Mouse (Mus musculus) ES-CJ7 (cell line): ENCODE measurements around the gene Ndufc1.
"Not testable (repeated sequence)": the region's sequence is repeated elsewhere in the genome, so short reads cannot be mapped to it uniquely, and the experiment has no call there.

Experiments used
- DNase-seq: peaks from one replicate; pipeline ENCODE4 v3.0.0; 2011; ENCODE audit warnings: low read depth, low spot score

Ndufc1 gene

DNA sequence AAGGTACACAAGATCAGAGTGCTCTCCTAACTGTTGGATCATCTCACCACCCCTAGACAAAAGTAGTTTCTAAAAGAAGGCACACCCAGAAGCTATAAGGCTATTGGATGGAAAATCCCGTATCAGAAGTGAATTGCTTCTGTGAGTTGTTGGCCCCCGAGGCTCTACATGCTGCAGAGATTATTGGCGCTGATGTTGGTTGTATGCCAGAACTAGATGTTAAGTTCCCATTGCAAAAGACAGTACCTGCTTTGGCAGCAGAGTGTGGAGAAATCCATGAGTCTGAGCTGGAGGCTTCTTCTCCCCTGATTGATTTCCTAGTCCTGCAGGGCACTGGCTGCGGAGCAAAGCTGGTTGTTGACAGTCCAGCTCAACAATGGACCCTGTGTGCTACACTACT is 40.8 kb downstream of the Ndufc1 start:
- DNase-seq: no peak

- DNase-seq: no peak
Measured at GRCm38 (mm10) chr3:51366926-51367325, 41.9 kb downstream of the Ndufc1 start.

- DNase-seq: no peak
Measured at GRCm38 (mm10) chr3:51365517-51365882, 43.3 kb downstream of the Ndufc1 start.

DNA sequence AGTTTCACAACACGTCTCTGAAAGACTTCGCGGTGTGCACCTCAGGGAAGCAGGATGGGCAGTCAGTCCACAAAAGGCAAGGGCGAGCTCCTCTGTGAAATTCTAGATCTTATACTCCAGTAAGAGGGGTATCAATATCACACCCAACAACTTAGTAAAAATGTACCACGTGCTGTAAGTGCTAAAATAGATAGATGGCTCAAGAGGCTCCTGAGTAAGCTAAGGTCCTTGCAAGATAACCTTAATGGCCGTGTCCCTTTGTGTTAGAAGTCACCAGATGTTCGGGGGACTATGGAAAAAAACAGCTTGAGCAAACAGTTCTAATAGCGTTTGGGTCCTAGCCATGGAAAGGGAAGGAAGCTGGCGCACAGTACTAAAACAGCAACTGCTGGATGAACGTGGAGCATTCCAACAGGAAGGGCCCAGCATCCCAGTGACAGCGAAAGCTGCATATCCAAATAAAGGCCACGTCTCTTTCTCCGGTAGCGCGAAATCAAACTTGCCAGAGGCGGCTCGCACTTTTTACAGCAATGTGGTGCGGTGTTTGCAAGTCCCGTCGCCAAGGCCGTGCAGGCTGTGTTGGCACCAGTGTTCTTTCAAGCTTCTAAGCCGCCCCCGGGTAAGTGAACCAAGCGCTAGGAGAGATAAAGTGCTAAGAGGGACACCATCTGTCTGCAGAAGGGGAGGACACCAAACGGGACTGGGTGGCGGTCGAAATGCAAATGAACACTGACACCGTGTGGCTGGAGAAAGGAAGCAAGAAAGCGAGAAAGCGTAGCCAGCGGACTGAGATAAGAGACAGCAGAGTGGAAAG is 43.9 kb downstream of the Ndufc1 start:
- peak; percentile 67 for DNase-seq

- peak; percentile 93 for DNase-seq
Measured at GRCm38 (mm10) chr3:51361066-51361465, 47.7 kb downstream of the Ndufc1 start.

DNA sequence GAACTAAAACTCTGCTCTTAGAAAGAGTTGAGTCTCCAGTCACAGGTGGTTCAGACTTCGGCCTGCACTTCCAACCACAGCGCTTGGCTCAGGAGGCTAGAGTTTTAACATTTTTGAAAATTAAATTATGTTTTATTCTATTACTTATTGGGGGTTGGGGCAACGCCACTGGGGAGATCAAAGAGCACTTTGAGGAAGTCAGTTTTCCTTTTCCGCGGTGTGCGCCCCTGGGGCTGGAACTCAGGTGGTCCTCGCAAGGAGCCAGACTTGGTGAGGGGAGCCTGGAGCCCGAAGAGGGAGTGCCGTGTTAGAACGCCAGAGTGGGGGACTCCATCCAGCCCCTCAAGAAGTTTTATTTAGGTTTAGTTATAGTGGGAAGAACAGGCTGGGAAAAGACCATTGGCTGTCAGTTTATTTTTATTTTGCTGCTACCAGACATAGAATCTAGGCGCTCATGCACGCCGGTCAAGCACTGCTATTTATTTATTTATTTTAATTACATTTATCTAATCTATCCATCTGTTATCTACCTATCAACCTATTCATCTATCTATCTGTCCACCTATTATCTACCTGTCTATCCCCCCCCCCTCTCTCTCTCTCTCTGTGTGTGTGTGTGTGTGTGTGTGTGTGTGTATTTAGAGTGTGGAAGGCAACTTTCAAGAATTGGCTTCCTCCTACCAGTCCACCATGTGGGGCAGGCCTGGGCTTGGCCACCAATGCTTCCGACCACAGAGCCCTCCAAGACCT is 49.1 kb downstream of the Ndufc1 start:
- no peak for DNase-seq

DNA sequence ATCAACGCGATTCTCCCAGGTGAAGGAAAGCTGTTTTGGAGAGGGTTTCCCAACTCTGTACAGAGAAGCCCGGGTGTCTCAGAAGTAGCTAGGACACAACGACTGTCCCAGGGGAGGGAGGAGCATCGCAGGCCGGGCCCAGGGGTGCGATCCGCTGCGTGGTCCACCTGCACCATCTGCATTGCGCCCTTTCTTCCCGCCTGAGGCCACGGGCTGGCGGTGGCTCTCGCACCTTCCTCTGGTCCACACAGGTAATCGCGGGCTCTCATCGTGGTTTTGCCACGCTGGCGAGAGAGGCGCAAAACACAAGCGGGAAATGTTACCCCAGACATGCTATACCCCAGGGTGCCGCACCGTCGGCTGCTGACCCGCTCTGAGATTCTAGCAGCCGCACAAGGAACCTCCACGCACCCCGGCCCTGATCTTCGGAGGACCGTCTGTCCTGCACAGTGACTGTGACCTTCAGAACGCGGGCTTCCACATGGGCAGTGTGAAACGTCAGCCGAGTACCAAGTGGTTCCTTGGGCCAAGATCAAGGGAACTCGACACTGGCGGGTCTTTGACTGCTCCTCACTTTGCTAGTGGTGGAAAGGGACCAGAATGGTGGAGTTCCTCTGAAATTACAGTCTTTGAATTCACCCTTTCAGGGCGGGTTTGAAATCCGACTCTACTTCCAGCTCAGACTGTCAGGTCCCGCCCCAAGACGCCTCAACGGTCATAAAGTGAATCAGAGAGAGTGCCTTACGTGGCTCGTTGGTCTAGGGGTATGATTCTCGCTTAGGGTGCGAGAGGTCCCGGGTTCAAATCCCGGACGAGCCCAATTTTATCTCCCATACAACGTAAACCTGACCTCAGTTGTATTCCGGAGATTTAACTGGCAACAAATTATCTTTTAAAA is 49.9 kb downstream of the Ndufc1 start:
- peak; percentile 85 for DNase-seq

DNA sequence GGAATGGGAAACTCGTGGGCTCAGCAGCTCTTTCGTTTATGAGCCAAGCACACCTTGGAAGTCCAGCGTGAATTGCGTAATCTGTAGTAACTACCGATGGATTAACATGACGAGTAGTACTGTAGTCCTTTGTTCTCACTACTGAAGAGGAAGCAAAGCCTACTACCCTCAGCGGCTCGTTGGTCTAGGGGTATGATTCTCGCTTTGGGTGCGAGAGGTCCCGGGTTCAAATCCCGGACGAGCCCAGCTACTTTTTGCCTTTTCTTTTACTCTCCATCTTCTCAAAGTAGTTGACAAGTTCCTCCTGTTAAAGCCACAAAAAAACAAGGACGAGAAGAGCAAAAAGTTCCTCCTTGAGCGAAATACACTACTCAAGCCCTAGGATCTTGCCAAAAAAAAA is 50.6 kb downstream of the Ndufc1 start:
- peak; percentile 89 for DNase-seq

DNA sequence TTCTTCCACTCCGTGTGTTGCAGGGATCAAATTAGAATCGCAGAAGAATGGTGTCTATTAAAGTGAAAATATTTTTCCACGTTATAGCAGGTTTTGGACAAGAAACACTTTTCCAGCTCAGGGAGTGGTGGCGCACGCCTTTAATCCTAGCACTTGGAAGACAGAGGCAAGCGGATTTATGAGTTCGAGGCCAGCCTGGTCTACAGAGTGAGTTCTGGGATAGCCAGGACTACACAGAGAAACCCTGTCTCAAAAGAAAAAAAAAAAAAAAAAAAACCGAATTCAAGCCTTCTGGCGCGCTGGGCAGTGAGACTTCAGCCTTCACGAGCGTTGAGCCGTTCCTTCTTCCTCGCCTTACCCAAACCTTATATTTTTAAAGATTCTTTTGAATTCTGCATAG is 51.2 kb downstream of the Ndufc1 start:
- DNase-seq: peak; percentile 40

DNA sequence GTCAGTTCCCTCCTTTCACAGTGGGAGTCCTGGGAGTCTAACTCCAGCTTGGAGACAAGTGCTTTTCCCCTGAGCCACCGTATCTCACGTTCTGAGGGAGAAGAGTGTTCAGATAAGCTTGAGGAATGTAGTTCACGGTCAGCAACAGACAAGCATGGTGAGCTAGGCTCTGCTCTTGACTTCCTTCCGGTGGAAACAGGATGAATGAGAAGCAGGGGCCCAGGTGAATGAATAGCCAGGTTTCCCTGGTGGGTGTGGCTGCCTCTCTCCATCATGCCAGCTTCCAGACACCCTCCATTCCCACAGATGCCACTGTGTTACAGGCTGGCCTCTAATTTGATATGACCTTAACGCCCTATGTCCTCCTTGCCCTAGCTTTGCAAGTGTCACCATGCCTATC is 51.7 kb downstream of the Ndufc1 start:
- no peak for DNase-seq

DNA sequence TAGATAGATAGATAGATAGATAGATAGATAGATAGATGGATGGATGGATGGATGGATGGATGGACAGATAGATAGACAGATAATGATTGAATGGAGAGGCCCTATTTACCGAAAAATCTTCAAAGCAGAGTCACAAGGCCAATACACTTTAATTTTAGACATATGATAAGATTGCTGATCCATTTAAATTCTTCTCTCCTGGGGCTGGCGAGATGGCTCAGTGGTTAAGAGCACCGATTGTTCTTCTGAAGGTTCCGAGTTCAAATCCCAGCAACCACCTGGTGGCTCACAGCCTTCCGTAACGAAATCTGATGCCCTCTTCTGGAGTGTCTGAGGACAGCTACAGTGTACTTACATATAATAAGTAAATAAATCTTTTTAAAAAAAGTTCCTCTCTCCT is 53.8 kb downstream of the Ndufc1 start:
- DNase-seq: not testable (repeated sequence)
